Mouse (Mus musculus): ENCODE data around the gene Pdc. TPM values are rescaled to one million over a fixed set of nuclear protein-coding genes. Genes with fewer than 3 reads are reported as not detected.
"Not testable (repeated sequence)": the region's sequence is repeated elsewhere in the genome, so short reads cannot be mapped to it uniquely, and the experiment has no call there.

Gene Pdc
- not detected in 2 replicates for polyA plus RNA-seq (2015; fragmentation: Nextera tagmentation; extraction: Ambion mirVana)

GRCm38 (mm10) chr1:150319205-150319604 is at the start of gene Pdc:
Gene Pdc (plus strand): TSS chr1:150319417.
- WGBS: 87% methylated on average over 1 of the region's 1 CpGs
- no peaks in the 10 kb centered on the region for H3K36me3 ChIP-seq

DNA sequence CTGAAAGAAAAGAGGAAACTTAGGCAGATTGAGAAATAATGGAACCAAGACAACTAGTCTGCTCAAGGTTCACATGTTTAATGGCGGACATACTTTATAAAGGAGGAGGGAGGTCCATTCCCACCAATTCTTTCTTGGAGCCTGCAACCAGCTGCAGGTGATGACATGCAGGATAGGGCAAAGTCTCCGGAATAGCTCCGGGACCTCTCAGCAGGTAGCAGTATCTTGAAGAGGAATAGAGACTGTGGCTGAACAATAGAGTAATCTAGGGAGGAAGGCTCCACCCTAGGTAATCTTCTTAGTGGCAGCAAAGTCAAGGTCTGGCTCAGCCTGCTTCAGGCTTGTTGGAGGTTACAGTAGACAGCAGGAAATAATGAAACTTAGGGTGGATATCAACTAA is 25.2 kb upstream of the Pdc start:
- WGBS: 81% methylated on average over 3 of the region's 3 CpGs
- not testable (repeated sequence) for H3K4me1 ChIP-seq; ATAC-seq (ENCODE audit: low FRiP score, low read depth); H3K9ac ChIP-seq; H3K4me2 ChIP-seq (replicated peaks); H3K36me3 ChIP-seq; H3K9me3 ChIP-seq; H3K4me3 ChIP-seq; H3K27ac ChIP-seq; H3K27me3 ChIP-seq

More at GRCm38 (mm10) chr1:150319205-150319604, at the start of gene Pdc:
- no peak within 1 kb of the TSS for H3K9ac ChIP-seq
- no peak within 1 kb of the TSS for H3K27ac ChIP-seq
- H3K4me3 ChIP-seq: no peak within 1 kb of the TSS
- no peak for ATAC-seq (ENCODE audit: low FRiP score, low read depth)
- H3K4me2 ChIP-seq (replicated peaks): no peak within 1 kb of the TSS
- H3K27me3 ChIP-seq: no peaks in the 10 kb centered on the region
- no peaks in the 10 kb centered on the region for H3K9me3 ChIP-seq
- no peaks in the 10 kb centered on the region for H3K4me1 ChIP-seq

- 52% methylated on average over 1 of the region's 1 CpGs for WGBS
These were observed 11.6 kb upstream of the Pdc start for GRCm38 (mm10) chr1:150307599-150307998.

GRCm38 (mm10) chr1:150335111-150335510 is 15.9 kb downstream of the Pdc start:
- no peak overlapping the region for H3K27ac ChIP-seq
- H3K4me2 ChIP-seq (replicated peaks): no peak overlapping the region
- no peak for ATAC-seq (ENCODE audit: low FRiP score, low read depth)
- no peaks in the 10 kb centered on the region for H3K9me3 ChIP-seq
- 72% methylated on average over 2 of the region's 2 CpGs for WGBS
- H3K4me1 ChIP-seq: no peaks in the 10 kb centered on the region
- H3K27me3 ChIP-seq: no peaks in the 10 kb centered on the region
- H3K36me3 ChIP-seq: no peaks in the 10 kb centered on the region
- no peak overlapping the region for H3K4me3 ChIP-seq
- no peak overlapping the region for H3K9ac ChIP-seq

More at GRCm38 (mm10) chr1:150307599-150307998, 11.6 kb upstream of the Pdc start:
- no peak for ATAC-seq (ENCODE audit: low FRiP score, low read depth)
- H3K9ac ChIP-seq: no peak overlapping the region
- H3K4me2 ChIP-seq (replicated peaks): no peak overlapping the region
- H3K36me3 ChIP-seq: no peaks in the 10 kb centered on the region
- H3K9me3 ChIP-seq: no peaks in the 10 kb centered on the region
- no peaks in the 10 kb centered on the region for H3K4me1 ChIP-seq
- no peak overlapping the region for H3K4me3 ChIP-seq
- no peaks in the 10 kb centered on the region for H3K27me3 ChIP-seq
- no peak overlapping the region for H3K27ac ChIP-seq

- Histone ChIP-seq H3K4me2 (replicated peaks) (no peak overlapping the region), H3K27ac (no peak overlapping the region), H3K4me1 (no peaks in the 10 kb centered on the region), H3K9me3 (no peaks in the 10 kb centered on the region), H3K9ac (no peak overlapping the region), H3K36me3 (peaks cover 27% of the 10 kb centered on the region), H3K27me3 (no peaks in the 10 kb centered on the region), H3K4me3 (no peak overlapping the region)
- 83% methylated on average over 1 of the region's 1 CpGs for WGBS
- no peak for ATAC-seq (ENCODE audit: low FRiP score, low read depth)
These were observed 41.6 kb downstream of the Pdc start for GRCm38 (mm10) chr1:150360864-150361263.

DNA sequence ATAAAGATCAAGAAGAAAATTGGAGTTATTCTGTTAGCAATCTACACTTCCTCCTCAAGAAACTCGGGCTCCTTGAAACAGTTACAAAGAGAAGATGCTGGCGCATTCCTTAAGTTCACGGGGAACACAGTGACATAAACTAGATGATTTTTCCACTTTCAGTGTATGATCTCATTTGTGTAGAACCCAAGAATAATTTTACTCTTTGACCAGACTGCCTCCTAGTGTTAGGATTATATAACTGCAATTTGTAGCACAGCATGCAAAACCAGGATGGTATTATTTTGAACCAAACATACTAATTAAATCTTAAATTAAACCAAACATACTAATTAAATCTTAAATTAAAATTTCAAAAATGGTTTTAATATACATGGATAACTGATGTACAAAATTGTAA is 53.7 kb downstream of the Pdc start:
- Histone ChIP-seq H3K4me3 (no peak overlapping the region), H3K27ac (no peak overlapping the region), H3K9me3 (no peaks in the 10 kb centered on the region), H3K4me1 (no peaks in the 10 kb centered on the region), H3K4me2 (replicated peaks) (no peak overlapping the region), H3K36me3 (peaks cover 22% of the 10 kb centered on the region), H3K9ac (no peak overlapping the region), H3K27me3 (no peaks in the 10 kb centered on the region)
- no peak for ATAC-seq (ENCODE audit: low FRiP score, low read depth)
- WGBS: 81% methylated on average over 3 of the region's 3 CpGs

DNA sequence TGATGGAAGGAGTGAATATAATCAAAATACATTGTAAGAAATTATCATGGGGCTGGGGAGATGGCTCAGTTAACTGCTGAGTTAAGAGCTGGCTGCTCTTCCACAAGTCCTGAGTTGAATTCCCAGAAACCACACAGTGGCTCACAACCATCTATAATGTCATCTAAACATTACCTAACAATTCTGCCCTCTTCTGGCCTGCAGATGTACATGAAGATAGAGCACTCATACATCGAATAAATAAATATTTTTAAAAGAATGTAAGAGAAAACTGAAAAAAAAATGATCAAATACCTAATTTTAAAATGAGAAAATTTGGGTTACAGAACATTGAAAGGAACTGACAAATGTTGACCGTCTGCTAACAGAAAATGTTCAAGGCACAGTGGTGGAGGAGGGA is 55.0 kb downstream of the Pdc start:
- H3K9me3 ChIP-seq: no peaks in the 10 kb centered on the region
- no peak overlapping the region for H3K4me3 ChIP-seq
- H3K4me2 ChIP-seq (replicated peaks): no peak overlapping the region
- no peak for ATAC-seq (ENCODE audit: low FRiP score, low read depth)
- peaks cover 21% of the 10 kb centered on the region for H3K36me3 ChIP-seq
- WGBS: 87% methylated on average over 2 of the region's 2 CpGs
- H3K27me3 ChIP-seq: no peaks in the 10 kb centered on the region
- no peak overlapping the region for H3K9ac ChIP-seq
- H3K4me1 ChIP-seq: no peaks in the 10 kb centered on the region
- H3K27ac ChIP-seq: no peak overlapping the region

Other genes with a start within 250 kb of the Pdc start
- 0.13 and 0.20 TPM in 2 replicates for gene Ptgs2, start 219.4 kb upstream of the Pdc start, polyA plus RNA-seq (2015; fragmentation: Nextera tagmentation; extraction: Ambion mirVana)
- gene Tpr, start 73.4 kb downstream of the Pdc start, polyA plus RNA-seq (2015; fragmentation: Nextera tagmentation; extraction: Ambion mirVana): 197 and 206 TPM in 2 replicates
- 39.7 and 45.0 TPM in 2 replicates for gene Odr4, start 73.7 kb downstream of the Pdc start, polyA plus RNA-seq (2015; fragmentation: Nextera tagmentation; extraction: Ambion mirVana)
- gene Prg4, start 146.7 kb downstream of the Pdc start, polyA plus RNA-seq (2015; fragmentation: Nextera tagmentation; extraction: Ambion mirVana): 1.4 and 1.6 TPM in 2 replicates

Data from limb, embryonic 13.5 days (tissue).